Mouse (Mus musculus): ENCODE data around the gene Lurap1l. TPM values are rescaled to one million over a fixed set of nuclear protein-coding genes. Genes with fewer than 3 reads are reported as not detected.

Gene Lurap1l
- polyA plus RNA-seq, 1 experiment = 0.02 TPM

DNA sequence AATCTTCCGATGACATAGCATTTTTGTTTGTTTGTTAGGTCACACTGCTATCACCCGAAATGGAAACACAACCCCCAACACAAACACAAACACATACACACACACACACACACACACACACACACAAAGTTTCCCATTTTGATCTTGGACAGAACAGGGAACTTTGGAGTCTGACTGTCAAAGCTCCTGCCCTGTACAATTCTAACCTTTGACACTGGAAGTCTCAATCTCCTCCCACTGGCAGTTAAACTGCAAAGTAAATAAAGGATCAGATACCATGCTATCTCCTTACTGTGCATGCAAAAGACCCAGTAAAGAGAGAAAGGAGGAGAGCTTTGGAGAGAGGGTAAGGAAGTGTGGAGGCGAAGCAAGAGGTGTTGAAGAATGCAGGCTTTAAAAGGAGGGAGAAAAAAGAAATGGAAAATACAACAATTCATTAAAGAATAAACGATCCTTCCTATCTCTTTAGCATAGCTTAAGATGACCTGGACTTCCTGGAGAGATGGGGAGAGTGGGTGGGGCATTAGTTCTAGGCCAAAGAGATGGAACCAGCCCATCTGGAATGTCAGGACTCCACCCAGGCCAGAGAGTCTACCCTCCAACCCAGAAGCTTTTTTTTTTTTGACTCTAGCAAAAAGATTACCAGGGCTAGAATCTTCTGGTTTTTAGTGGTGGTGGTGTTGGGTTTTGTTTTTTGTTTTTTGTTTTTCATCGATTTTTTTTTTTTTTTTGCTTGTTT, 36.2 kb upstream of the Lurap1l start:
- Histone ChIP-seq H3K4me1 (ENCODE audit: control insufficient read depth, insufficient read depth, low read length) (no peaks in the 10 kb centered on the region), H3K36me3 (ENCODE audit: control insufficient read depth, insufficient read depth, low read length) (no peaks in the 10 kb centered on the region), H3K27ac (ENCODE audit: control insufficient read depth, insufficient read depth, low read depth, low read length) (no peak overlapping the region), H3K4me3 (ENCODE audit: control insufficient read depth, low read depth, low read length) (no peak overlapping the region), H3K27me3 (ENCODE audit: control insufficient read depth, insufficient read depth, low read length) (no peaks in the 10 kb centered on the region)
- TF ChIP-seq POLR2A (IDR thresholded peaks at IDR 0.05; ENCODE audit: control insufficient read depth, low read depth, low read length) (no peak), CTCF (IDR thresholded peaks at IDR 0.05; ENCODE audit: control insufficient read depth, insufficient read depth, insufficient replicate concordance, low read depth, low read length) (no peak)

DNA sequence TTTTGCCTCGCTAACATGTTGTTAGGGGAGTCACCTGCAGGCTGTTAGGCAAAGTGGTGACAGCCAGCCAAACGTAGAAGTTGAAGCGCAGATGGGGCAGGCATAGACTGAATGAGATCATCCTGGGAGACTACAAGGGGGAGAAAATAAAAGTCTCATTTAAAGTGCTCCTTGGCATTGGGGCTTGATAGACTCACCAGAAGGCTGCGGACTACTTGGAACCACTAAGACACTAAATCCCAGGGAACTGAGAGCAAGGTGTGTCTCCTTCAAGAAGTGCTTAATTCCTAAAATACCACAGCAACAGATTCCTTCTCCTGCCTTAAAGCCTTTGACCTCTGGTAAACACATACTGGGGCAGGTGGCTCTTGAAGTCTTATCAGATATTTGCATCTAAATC, 35.4 kb upstream of the Lurap1l start:
- Histone ChIP-seq H3K27me3 (ENCODE audit: control insufficient read depth, insufficient read depth, low read length) (no peaks in the 10 kb centered on the region), H3K36me3 (ENCODE audit: control insufficient read depth, insufficient read depth, low read length) (no peaks in the 10 kb centered on the region), H3K4me1 (ENCODE audit: control insufficient read depth, insufficient read depth, low read length) (no peaks in the 10 kb centered on the region), H3K4me3 (ENCODE audit: control insufficient read depth, low read depth, low read length) (no peak overlapping the region), H3K27ac (ENCODE audit: control insufficient read depth, insufficient read depth, low read depth, low read length) (no peak overlapping the region)
- TF ChIP-seq CTCF (IDR thresholded peaks at IDR 0.05; ENCODE audit: control insufficient read depth, insufficient read depth, insufficient replicate concordance, low read depth, low read length) (no peak), POLR2A (IDR thresholded peaks at IDR 0.05; ENCODE audit: control insufficient read depth, low read depth, low read length) (no peak)

DNA sequence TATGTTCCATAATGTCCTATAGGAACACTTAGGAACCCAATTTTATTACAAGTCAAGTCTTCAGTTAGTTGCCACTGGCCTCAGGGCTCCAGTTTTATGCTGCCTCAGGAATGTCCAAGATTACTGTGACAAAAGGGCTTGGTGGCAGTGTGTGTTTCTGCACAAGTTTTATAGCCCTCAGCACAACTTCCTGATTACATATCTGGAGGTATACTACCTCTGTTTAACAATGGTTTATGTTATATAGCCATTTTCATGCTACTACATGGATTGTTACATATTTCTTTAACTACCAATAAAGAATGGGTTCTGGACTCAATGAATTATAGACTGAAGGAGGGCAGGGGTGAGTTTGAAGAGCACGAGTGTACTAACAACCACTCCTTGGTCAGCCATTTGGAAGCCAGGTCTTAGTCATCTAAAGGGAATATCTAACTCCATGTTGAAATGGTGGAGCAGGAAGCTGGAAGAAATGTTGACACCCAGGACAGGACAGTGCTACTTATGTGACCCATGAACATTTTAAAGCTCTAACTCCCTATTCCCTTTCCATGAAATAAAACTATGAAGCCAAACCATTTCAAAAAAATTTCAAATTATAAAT, 28.3 kb upstream of the Lurap1l start:
- TF ChIP-seq CTCF (IDR thresholded peaks at IDR 0.05; ENCODE audit: control insufficient read depth, insufficient read depth, insufficient replicate concordance, low read depth, low read length) (no peak), POLR2A (IDR thresholded peaks at IDR 0.05; ENCODE audit: control insufficient read depth, low read depth, low read length) (no peak)
- no peak overlapping the region for H3K4me3 ChIP-seq (ENCODE audit: control insufficient read depth, low read depth, low read length)
- H3K36me3 ChIP-seq (ENCODE audit: control insufficient read depth, insufficient read depth, low read length) = no peaks in the 10 kb centered on the region
- no peaks in the 10 kb centered on the region for H3K27me3 ChIP-seq (ENCODE audit: control insufficient read depth, insufficient read depth, low read length)
- no peak overlapping the region for H3K27ac ChIP-seq (ENCODE audit: control insufficient read depth, insufficient read depth, low read depth, low read length)
- no peaks in the 10 kb centered on the region for H3K4me1 ChIP-seq (ENCODE audit: control insufficient read depth, insufficient read depth, low read length)

DNA sequence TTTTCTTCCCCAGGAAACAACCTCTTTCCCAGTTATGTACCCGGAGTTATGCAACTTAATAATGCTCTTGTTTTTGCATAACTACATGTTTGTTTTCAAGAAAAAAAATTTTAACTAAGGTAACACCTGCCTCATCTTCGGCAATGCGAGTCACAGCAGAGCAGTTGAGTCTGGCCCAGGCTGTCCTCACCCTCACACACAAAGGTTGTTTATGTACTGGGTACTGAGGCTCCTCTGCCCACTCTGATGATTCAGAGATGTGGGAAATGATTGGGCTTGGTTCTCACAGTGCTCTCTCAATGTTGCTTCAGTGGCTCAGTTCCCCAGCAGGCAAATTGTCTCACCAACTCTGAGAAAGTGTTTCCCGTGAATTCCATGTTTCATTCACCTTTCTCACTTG, 23.8 kb upstream of the Lurap1l start:
- Histone ChIP-seq H3K36me3 (ENCODE audit: control insufficient read depth, insufficient read depth, low read length) (no peaks in the 10 kb centered on the region), H3K27ac (ENCODE audit: control insufficient read depth, insufficient read depth, low read depth, low read length) (no peak overlapping the region), H3K4me3 (ENCODE audit: control insufficient read depth, low read depth, low read length) (no peak overlapping the region), H3K4me1 (ENCODE audit: control insufficient read depth, insufficient read depth, low read length) (no peaks in the 10 kb centered on the region), H3K27me3 (ENCODE audit: control insufficient read depth, insufficient read depth, low read length) (no peaks in the 10 kb centered on the region)
- TF ChIP-seq POLR2A (IDR thresholded peaks at IDR 0.05; ENCODE audit: control insufficient read depth, low read depth, low read length) (no peak), CTCF (IDR thresholded peaks at IDR 0.05; ENCODE audit: control insufficient read depth, insufficient read depth, insufficient replicate concordance, low read depth, low read length) (no peak)

DNA sequence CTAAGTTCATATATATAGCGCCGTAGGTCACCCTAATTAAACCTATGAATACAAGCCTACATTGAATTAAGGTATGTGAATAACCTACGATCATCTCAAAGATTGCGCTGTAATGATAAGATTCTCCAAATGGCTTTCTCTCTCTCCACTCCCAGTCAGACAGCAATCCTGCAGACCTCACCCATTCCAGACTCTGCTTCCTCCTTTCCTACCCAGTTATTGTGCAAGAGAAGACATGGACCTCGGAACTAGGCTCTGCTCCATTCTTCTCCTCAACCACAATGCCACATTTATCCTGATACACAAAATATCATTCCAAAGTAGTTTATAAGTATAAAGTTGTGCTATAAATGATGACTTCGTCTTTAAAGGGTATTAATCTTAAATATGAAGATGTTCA, 19.4 kb upstream of the Lurap1l start:
- no peaks in the 10 kb centered on the region for H3K36me3 ChIP-seq (ENCODE audit: control insufficient read depth, insufficient read depth, low read length)
- no peak overlapping the region for H3K4me3 ChIP-seq (ENCODE audit: control insufficient read depth, low read depth, low read length)
- no peak overlapping the region for H3K27ac ChIP-seq (ENCODE audit: control insufficient read depth, insufficient read depth, low read depth, low read length)
- no peaks in the 10 kb centered on the region for H3K4me1 ChIP-seq (ENCODE audit: control insufficient read depth, insufficient read depth, low read length)
- no peaks in the 10 kb centered on the region for H3K27me3 ChIP-seq (ENCODE audit: control insufficient read depth, insufficient read depth, low read length)
- no peak for TF ChIP-seq CTCF (IDR thresholded peaks at IDR 0.05; ENCODE audit: control insufficient read depth, insufficient read depth, insufficient replicate concordance, low read depth, low read length)

DNA sequence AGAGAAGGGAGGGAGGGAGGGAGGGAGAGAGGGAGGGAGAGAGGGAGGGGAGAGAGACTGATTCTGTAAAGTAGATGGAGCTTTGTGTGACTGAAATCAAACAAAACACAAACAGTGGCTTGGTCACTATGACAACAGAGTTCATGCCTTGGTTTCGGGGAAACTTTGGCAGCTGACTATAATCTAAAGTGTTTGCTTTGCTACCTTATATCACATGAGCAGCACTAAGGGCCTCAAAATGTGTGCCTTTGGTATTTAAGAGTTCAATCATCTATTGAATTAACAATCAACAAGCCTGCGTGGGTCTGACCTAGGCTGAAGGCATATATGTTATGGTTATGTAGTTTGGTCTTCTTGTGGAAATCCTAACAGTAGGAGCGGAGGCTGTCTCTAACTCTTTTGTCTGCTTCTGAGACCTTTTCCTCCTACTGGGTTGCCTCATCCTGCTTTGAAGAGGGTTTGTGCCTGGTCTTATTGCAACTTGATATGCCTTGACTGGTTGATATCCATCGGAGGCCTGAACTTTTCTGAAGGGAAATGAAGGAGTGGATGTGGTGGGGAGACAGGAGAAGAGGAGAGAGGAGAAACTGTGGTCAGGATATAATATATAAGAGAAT, 15.1 kb upstream of the Lurap1l start:
- no peak overlapping the region for H3K27ac ChIP-seq (ENCODE audit: control insufficient read depth, insufficient read depth, low read depth, low read length)

DNA sequence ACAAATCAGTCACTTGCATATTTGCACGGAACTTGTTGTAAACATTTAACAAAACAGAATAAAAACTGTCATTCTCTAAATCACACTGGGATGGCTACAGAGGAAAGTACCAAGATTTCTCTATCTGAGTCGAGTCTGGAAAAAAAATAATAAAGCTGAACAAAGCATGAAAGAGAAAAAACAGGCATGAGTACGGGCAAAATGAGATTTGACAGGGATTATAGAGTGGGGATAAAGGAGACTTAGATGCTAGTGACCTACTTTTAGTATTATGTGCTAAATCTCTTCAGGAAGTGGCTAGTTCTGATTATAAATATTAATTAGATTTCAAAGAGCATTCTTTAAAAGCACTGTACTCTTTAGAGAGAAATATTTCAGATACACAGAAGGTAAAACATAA, 3.7 kb upstream of the Lurap1l start:
- no peak overlapping the region for H3K4me3 ChIP-seq (ENCODE audit: control insufficient read depth, low read depth, low read length)
- peaks cover 7% of the 10 kb centered on the region for H3K4me1 ChIP-seq (ENCODE audit: control insufficient read depth, insufficient read depth, low read length)
- no peaks in the 10 kb centered on the region for H3K36me3 ChIP-seq (ENCODE audit: control insufficient read depth, insufficient read depth, low read length)
- TF ChIP-seq POLR2A (IDR thresholded peaks at IDR 0.05; ENCODE audit: control insufficient read depth, low read depth, low read length) = no peak
- no peak overlapping the region for H3K27ac ChIP-seq (ENCODE audit: control insufficient read depth, insufficient read depth, low read depth, low read length)
- no peaks in the 10 kb centered on the region for H3K27me3 ChIP-seq (ENCODE audit: control insufficient read depth, insufficient read depth, low read length)

More for the DNA sequence above, 15.1 kb upstream of the Lurap1l start:
- Histone ChIP-seq H3K4me3 (ENCODE audit: control insufficient read depth, low read depth, low read length) (no peak overlapping the region), H3K36me3 (ENCODE audit: control insufficient read depth, insufficient read depth, low read length) (no peaks in the 10 kb centered on the region), H3K27me3 (ENCODE audit: control insufficient read depth, insufficient read depth, low read length) (no peaks in the 10 kb centered on the region), H3K4me1 (ENCODE audit: control insufficient read depth, insufficient read depth, low read length) (no peaks in the 10 kb centered on the region)
- TF ChIP-seq CTCF (IDR thresholded peaks at IDR 0.05; ENCODE audit: control insufficient read depth, insufficient read depth, insufficient replicate concordance, low read depth, low read length) = no peak
- no peak for TF ChIP-seq POLR2A (IDR thresholded peaks at IDR 0.05; ENCODE audit: control insufficient read depth, low read depth, low read length)
